Mouse (Mus musculus) E14TG2a.4 (cell line): ENCODE results near the gene Mpdu1.
"Not testable (repeated sequence)": the region's sequence is repeated elsewhere in the genome, so short reads cannot be mapped to it uniquely, and the experiment has no call there.

Experiments
- H3K27me3 ChIP-seq: 2 replicates; pipeline ENCODE4 v1.6.1; 2014; ENCODE audit warnings: low read length, control low read depth; ENCODE audit not compliant: insufficient read depth
- H3K36me3 ChIP-seq: 2 replicates; pipeline ENCODE4 v1.6.1; 2014; ENCODE audit warnings: low read length, control low read depth; ENCODE audit not compliant: insufficient read depth
- H3K4me1 ChIP-seq: replicated peaks from 2 replicates; pipeline ENCODE4 v1.6.1; 2014; ENCODE audit warnings: low read depth, low read length, control low read depth
- H3K4me3 ChIP-seq: replicated peaks from 2 replicates; pipeline ENCODE4 v1.5.1; 2014; ENCODE audit warnings: mild to moderate bottlenecking, low read length
- H3K9me3 ChIP-seq: 2 replicates; pipeline ENCODE4 v1.6.1; 2014; ENCODE audit warnings: low read length, control low read depth
- CTCF ChIP-seq: conservative IDR thresholded peaks from 2 replicates; pipeline ENCODE4 v1.5.1; 2014; ENCODE audit warnings: low read length
- NANOG ChIP-seq: IDR thresholded peaks from 2 replicates; pipeline ENCODE4 v1.6.1; 2014; ENCODE audit warnings: borderline replicate concordance, low read length, mixed read lengths
- POU5F1 ChIP-seq: IDR thresholded peaks from 2 replicates; pipeline ENCODE4 v1.6.1; 2014; ENCODE audit warnings: low read length, borderline replicate concordance

The Mpdu1 gene

DNA sequence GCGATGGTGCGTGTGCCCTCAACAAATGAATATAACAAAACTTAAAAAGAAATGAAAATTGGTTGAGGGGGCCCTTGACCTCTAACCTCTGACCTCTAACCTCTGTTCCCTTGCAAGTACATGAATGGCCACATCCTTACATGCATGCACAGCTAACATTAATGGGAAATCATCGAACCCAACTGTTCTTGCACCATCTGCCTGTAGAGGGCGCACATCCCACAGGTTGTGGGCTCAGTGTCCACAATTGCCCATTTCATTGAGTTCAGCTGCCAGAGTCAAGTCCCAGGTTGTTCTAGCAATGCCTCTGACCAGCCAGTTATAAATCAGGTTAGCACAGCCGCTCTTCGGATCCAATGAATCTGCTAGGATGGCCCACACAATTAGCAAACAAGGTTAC lies 34.2 kb downstream of the Mpdu1 start:
- Histone ChIP-seq H3K4me3 (no peak overlapping the region), H3K9me3 (no peaks in the 10 kb centered on the region), H3K4me1 (peaks cover 17% of the 10 kb centered on the region), H3K27me3 (no peaks in the 10 kb centered on the region), H3K36me3 (no peaks in the 10 kb centered on the region)
- no peak for TF ChIP-seq NANOG
- peak; percentile 98 for TF ChIP-seq CTCF
- TF ChIP-seq POU5F1 = no peak

DNA sequence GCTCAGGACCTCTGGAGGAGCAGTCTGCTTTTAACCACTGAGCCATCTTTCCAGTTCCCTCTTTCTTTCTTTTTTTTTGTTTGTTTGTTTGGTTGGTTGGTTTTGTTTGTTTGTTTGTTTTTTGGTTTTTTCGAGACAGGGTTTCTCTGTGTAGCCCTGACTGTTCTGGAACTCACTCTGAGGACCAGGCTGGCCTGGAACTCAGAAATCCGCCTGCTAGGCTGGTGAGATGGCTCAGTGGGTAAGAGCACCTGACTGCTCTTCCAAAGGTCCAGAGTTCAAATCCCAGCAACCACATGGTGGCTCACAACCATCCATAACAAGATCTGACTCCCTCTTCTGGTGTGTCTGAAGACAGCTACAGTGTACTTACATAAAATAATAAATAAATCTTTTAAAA lies 38.1 kb downstream of the Mpdu1 start:
- H3K4me3 ChIP-seq, H3K27me3 ChIP-seq, H3K36me3 ChIP-seq, H3K9me3 ChIP-seq: not testable (repeated sequence)
- H3K4me1 ChIP-seq = peaks cover 28% of the 10 kb centered on the region

DNA sequence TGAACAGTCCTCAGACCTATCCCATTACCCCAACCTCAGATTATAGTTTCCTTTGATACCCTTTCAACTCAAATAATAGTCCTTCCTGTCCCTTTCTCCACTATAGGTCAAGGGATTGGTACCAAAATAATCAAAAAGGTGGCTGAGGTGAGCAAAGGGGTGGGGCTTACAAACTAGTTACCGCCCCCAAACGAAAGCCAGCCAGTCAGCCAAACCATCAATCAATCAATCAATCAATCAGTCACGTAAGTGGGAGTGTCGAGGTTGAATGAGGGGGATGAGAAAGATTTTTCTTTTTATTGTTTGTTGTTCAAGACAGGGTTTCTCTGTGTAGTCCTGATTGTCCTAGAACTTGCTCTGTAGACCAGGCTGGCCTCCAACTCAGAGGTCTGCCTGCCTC lies 39.4 kb downstream of the Mpdu1 start:
- peak overlapping the region; percentile 73 for H3K4me3 ChIP-seq
- TF ChIP-seq NANOG (no peak), POU5F1 (no peak), CTCF (no peak)
- no peaks in the 10 kb centered on the region for H3K9me3 ChIP-seq
- no peaks in the 10 kb centered on the region for H3K36me3 ChIP-seq
- peaks cover 4% of the 10 kb centered on the region for H3K27me3 ChIP-seq
- H3K4me1 ChIP-seq = peaks cover 28% of the 10 kb centered on the region

DNA sequence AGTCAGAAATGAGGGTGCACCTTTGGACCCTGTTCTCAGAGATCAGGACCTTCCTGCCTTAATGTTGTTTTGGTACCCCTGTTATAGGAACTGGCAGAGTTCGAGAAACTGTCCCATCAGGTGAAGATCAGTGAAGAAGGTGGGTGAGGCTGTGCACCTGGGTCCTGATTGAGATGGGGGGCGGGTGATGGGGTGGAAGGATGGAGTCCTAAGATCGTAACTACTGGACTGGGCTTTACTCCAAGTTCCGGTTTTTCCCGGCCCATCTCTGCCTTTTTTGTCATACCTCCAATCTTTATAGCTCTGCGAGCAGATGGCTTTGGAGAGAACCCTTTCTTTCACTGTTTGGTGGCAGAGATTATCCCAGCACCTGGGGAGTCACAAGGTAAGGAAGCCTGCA lies 40.0 kb downstream of the Mpdu1 start:
- Histone ChIP-seq H3K9me3 (no peaks in the 10 kb centered on the region), H3K36me3 (no peaks in the 10 kb centered on the region), H3K4me1 (peaks cover 28% of the 10 kb centered on the region), H3K27me3 (peaks cover 10% of the 10 kb centered on the region), H3K4me3 (peak overlapping the region; percentile 73)
- TF ChIP-seq POU5F1 (no peak), CTCF (no peak), NANOG (no peak)

DNA sequence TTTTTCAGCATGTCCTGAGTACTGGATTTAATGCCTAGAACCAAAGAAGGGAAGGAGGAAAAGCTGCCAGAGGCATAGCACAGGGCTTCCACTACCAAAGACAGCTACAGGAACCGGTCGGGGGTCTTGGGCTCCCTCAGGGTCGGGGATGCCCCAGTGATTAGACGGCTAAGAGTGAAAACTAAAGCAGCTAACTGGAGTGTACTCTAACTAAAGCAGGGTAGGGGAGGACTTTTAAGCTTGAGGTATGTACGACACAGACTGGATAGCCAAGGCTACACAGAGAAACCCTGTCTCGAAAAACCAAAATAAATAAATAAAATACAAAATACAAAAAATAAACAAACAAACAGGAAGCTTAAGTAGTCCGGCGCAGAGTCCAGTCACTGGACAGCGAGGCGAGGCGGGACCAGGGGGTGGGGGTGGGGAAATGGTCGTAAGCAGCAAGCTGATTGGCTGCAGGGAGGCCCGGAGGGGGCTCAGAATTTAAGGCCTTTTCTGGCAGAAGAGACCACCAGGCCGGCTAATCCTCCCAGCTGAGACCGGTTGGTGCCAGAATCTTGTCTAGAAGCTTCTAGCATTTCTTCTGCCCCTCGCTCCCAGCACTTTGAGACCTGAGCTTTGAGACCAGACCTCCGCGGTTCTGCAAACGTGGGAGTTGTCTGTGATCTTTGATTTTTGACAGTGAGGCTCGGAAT lies 40.7 kb downstream of the Mpdu1 start, which contains the start of gene Sat2:
TSS of gene Sat2 (plus strand) at position 454 of the 698 bp plus-strand sequence.
- Histone ChIP-seq H3K4me1 (peaks cover 29% of the 10 kb centered on the region), H3K36me3 (no peaks in the 10 kb centered on the region)
- no peak for TF ChIP-seq CTCF
- TF ChIP-seq NANOG = no peak
- TF ChIP-seq POU5F1 = no peak

DNA sequence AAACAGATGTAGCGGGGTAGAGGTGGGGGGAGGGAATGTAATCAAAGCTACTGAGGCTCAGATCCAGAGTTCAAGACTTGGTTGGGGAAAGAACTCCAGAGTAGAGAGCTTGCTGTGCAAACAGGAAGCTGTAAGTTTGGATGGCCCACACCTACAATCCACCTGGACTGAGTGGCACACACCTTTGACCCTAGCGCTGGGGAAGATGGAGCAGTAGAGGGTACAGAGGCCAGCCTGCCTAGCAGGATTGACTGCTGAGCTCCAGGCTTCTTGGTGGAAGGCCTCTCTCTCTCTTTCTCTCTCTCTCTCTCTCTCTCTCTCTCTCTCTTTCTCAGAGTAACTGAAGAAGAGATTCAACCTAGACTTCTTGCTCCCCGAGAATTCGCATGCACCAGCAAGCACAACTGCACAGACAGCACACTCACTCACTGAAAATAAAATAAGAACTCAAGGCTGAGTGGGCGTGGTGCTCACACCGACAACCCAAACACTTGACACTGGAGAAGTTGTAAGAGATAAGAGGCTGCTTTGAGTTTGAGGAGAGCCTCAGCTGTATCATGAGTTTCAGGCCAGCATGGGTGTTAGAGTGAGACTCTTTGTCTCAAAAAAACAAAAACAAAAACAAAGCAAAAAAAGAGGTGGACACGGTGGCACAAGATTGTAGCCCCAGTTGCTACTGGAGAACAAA lies 41.9 kb downstream of the Mpdu1 start:
- peaks cover 29% of the 10 kb centered on the region for H3K27me3 ChIP-seq
- H3K9me3 ChIP-seq = no peaks in the 10 kb centered on the region
- no peaks in the 10 kb centered on the region for H3K36me3 ChIP-seq
- H3K4me3 ChIP-seq = no peak overlapping the region
- peaks cover 31% of the 10 kb centered on the region for H3K4me1 ChIP-seq
- TF ChIP-seq CTCF = no peak
- TF ChIP-seq NANOG = no peak
- TF ChIP-seq POU5F1 = no peak

More for the DNA sequence above, 40.7 kb downstream of the Mpdu1 start, which contains the start of gene Sat2:
- H3K9me3 ChIP-seq = no peaks in the 10 kb centered on the region
- H3K27me3 ChIP-seq = peaks cover 17% of the 10 kb centered on the region
- peak within 1 kb of the TSS; percentile 73 for H3K4me3 ChIP-seq

DNA sequence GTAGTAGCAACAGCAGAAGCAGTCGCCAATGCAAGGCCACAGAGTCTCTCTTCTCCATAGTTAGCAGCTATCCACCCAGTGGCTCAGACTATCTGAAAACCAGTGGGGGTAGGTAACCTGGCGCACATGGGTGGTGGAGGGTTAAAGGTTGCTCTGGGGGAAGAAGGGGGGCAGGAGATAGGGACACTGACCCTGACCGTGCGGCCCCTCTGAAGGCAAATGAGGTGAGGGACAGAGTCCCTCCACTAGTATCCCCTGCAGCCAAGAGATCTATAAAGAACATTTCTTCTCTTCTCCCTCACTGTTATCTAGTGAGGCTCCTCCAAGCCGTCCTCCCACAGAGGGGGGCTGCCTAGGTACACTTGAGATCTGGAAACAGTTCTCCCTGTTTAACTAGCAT lies 44.6 kb downstream of the Mpdu1 start, which contains the start of gene Shbg:
TSS of gene Shbg (minus strand) at position 101 of the 400 bp plus-strand sequence.
- TF ChIP-seq NANOG (no peak), POU5F1 (no peak), CTCF (no peak)

DNA sequence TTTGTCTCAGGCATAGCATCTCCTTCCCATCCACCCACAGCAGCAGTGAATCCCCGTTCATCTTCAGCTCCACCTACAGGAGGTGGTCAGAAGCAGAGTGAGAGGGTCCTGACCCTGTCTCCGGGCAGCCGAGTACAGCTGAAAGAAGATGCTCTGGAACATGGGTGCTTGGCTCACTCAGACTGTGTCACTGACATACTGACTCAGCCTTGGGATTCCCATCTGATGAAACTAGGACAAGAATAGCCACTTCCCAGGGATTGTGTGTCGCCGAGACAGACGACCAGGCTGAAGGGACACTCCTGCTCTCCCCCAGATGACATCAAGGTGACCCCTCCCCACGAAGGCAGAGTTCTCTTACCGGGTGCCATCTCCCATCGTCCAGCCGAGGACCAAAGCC lies 45.7 kb downstream of the Mpdu1 start:
- H3K4me3 ChIP-seq = no peak overlapping the region
- H3K27me3 ChIP-seq = peaks cover 35% of the 10 kb centered on the region
- H3K9me3 ChIP-seq = no peaks in the 10 kb centered on the region
- TF ChIP-seq NANOG (no peak), CTCF (no peak), POU5F1 (no peak)
- H3K4me1 ChIP-seq = peaks cover 33% of the 10 kb centered on the region
- H3K36me3 ChIP-seq = no peaks in the 10 kb centered on the region

More for the DNA sequence above, 44.6 kb downstream of the Mpdu1 start, which contains the start of gene Shbg:
- Histone ChIP-seq H3K4me1 (peaks cover 38% of the 10 kb centered on the region), H3K4me3 (no peak within 1 kb of the TSS), H3K9me3 (no peaks in the 10 kb centered on the region), H3K36me3 (no peaks in the 10 kb centered on the region), H3K27me3 (peaks cover 35% of the 10 kb centered on the region)

DNA sequence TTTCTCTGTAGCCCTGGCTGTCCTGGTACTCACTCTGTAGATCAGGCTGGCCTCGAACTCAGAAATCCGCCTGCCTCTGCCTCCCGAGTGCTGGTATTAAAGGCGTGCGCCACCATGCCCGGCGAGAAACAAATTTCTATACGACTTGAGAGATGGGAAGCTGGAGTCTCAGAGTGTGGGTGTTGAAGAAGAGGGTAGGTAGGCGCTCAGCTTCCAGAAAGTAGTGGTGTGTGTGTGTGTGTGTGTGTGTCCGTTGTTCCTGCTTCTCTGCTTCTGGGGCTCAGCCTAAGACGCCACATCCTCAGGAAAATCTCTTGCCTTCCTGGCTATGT lies 48.2 kb downstream of the Mpdu1 start:
- peaks cover 38% of the 10 kb centered on the region for H3K27me3 ChIP-seq
- H3K4me3 ChIP-seq = peak overlapping the region; percentile 14; the same call in 1 of the 2 replicates
- not testable (repeated sequence) for H3K9me3 ChIP-seq, H3K36me3 ChIP-seq
- peaks cover 31% of the 10 kb centered on the region for H3K4me1 ChIP-seq
